Mouse (Mus musculus) hindbrain, embryonic 10.5 days (tissue): ENCODE measurements at regions not wholly inside any gene's neighbourhood (a gene's known extent, or its start where the extent isn't known, plus 50 kb on each side); places are given as distances from the start of the nearest gene placed in this dataset.
"Not testable (repeated sequence)": the region's sequence is repeated elsewhere in the genome, so short reads cannot be mapped to it uniquely, and the experiment has no call there.

ENCODE experiments used
- DNase-seq: peaks from one replicate; pipeline ENCODE4 v3.0.0-alpha.2; 2017; ENCODE audit warnings: low spot score
- H3K27ac ChIP-seq: fragments of 300-500 bp; sonication (generic); 2 replicates; pipeline ENCODE4 v1.5.1; 2016; ENCODE audit warnings: mild to moderate bottlenecking, moderate library complexity
- H3K27me3 ChIP-seq: fragments of 300-500 bp; sonication (generic); 2 replicates; pipeline ENCODE4 v1.6.1; 2016; ENCODE audit warnings: mild to moderate bottlenecking; ENCODE audit not compliant: poor library complexity, insufficient read depth, severe bottlenecking
- H3K36me3 ChIP-seq: fragments of 300-500 bp; sonication (generic); 2 replicates; pipeline ENCODE4 v1.6.1; 2016; ENCODE audit warnings: mild to moderate bottlenecking, moderate library complexity
- H3K4me1 ChIP-seq: fragments of 300-500 bp; sonication (generic); replicated peaks from 2 replicates; pipeline ENCODE4 v1.6.1; 2016; ENCODE audit warnings: mild to moderate bottlenecking
- H3K4me3 ChIP-seq: fragments of 300-500 bp; sonication (generic); 2 replicates; pipeline ENCODE4 v1.5.1; 2016; ENCODE audit warnings: mild to moderate bottlenecking, moderate library complexity
- H3K9me3 ChIP-seq: fragments of 300-500 bp; sonication (generic); 2 replicates; pipeline ENCODE4 v1.6.1; 2016; ENCODE audit warnings: mild to moderate bottlenecking, moderate library complexity
- WGBS: fragments of 180-500 bp; shearing (Covaris S2); methylation state at CpG from one replicate; pipeline ENCODE4 v1.1.7; 2016; 5-methylcytosine and 5-hydroxymethylcytosine counted together

DNA sequence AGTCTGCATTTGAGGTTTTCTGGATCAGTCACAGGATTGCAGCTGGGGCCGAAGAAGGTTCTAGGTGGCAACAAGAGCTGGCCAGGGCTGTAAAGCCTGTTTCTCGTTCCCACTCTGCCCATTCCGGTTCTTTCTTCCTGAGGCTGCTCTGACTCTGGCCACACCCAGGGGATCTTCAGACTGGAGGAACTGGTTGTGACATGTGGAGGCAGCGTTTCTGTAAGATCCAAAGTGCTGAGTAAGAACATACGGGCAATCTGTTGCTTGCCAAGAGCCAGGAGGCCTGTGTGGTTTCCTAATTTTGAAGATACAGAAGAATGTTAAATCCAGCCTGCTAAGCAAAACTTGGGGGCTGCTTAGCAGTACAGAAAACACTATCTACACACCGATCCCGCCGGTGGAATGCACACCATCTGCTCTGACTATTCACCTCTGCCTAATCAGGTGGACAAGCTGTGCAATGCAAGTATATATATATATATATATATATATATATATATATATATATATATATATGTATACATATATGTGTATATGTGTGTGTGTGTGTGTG, 99.3 kb upstream of the Bmp2k start:
- Histone ChIP-seq H3K27ac (no peak overlapping the region), H3K4me3 (no peak overlapping the region), H3K4me1 (no peaks in the 10 kb centered on the region), H3K27me3 (no peaks in the 10 kb centered on the region; the same call in 1 of the 2 replicates), H3K9me3 (no peaks in the 10 kb centered on the region), H3K36me3 (no peaks in the 10 kb centered on the region)
- no peak for DNase-seq
- WGBS, result 74% methylated on average over 8 of the region's 8 CpGs

GRCm38 (mm10) chr5:96898695-96899094, 98.8 kb upstream of the Bmp2k start:
- DNase-seq, result no peak
- Histone ChIP-seq H3K27ac (no peak overlapping the region), H3K4me1 (no peaks in the 10 kb centered on the region), H3K9me3 (no peaks in the 10 kb centered on the region), H3K36me3 (no peaks in the 10 kb centered on the region), H3K4me3 (no peak overlapping the region), H3K27me3 (no peaks in the 10 kb centered on the region; the same call in 1 of the 2 replicates)
- 83% methylated on average over 5 of the region's 5 CpGs for WGBS

DNA sequence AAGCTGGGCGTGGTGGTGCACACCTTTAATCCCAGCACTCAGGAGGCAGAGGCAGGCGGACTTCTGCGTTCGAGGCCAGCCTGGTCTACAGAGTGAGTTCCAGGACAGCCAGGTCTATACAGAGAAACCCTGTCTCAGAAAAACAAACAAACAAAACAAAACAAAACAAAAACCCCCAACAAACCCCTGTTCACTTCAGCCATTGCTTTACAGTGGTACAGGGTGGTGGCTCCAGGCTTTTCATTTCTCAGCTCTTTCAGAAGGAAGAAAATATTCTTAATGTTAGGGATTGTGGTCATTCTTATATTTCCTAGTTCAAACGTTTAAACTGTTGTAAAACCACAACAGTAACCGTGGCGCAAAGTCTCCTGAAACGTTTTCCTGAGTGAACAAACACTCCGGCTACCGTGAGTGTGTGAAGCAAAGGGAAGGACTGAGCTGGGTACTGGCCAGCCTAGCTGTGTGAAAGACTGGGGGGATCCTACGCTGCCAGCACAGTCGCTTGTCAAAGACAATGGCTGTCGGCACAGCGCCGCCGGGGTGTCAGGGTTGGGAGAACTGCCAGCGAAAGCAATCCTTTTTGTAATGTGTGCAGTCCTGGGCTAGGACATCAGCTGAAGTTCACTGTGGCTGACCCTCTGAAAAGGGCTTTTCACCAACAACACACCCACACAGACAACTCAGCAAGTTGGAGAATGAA, 91.8 kb upstream of the Bmp2k start:
- WGBS, result 42% methylated on average over 17 of the region's 17 CpGs
- peak overlapping the region; percentile 74 for H3K27ac ChIP-seq
- peak; percentile 63 for DNase-seq
- 0 out of 2 replicates have a peak, but pooled peaks cover 2% of the 10 kb centered on the region for H3K9me3 ChIP-seq
- H3K27me3 ChIP-seq, result no peaks in the 10 kb centered on the region
- H3K4me1 ChIP-seq, result peaks cover 7% of the 10 kb centered on the region
- H3K4me3 ChIP-seq, result peak overlapping the region; percentile 9; the same call in 1 of the 2 replicates
- no peaks in the 10 kb centered on the region for H3K36me3 ChIP-seq

- not testable (repeated sequence) for DNase-seq, H3K27me3 ChIP-seq, H3K9me3 ChIP-seq, H3K27ac ChIP-seq, H3K4me3 ChIP-seq, H3K36me3 ChIP-seq
- 89% methylated on average over 2 of the region's 2 CpGs for WGBS
- H3K4me1 ChIP-seq, result peaks cover 13% of the 10 kb centered on the region
These were observed 89.1 kb upstream of the Bmp2k start for GRCm38 (mm10) chr5:96908371-96908770.

DNA sequence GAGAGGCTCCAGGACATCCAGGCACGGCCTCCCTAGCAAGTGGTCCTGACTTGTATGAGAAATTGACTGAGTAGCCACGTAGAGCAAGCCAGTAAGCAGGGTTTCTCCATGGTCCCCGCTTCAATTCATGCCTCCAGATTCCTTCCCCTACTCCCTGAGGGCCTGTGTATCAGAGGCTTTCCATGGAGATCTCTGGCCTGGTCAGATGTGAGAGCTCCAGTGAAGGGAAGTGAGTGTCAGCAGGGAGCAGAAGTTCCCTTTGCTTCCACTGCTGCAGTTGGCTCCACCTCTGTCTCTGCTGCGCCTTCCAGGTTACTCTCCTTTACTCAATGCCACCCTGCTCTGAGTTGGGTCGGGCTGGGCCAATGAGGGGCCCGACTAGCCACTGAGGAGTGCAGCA, 88.3 kb upstream of the Bmp2k start:
- Histone ChIP-seq H3K4me3 (no peak overlapping the region), H3K36me3 (no peaks in the 10 kb centered on the region), H3K27ac (no peak overlapping the region), H3K27me3 (no peaks in the 10 kb centered on the region), H3K9me3 (0 out of 2 replicates have a peak, but pooled peaks cover 2% of the 10 kb centered on the region), H3K4me1 (peaks cover 13% of the 10 kb centered on the region)
- 74% methylated on average over 6 of the region's 6 CpGs for WGBS
- DNase-seq, result no peak

DNA sequence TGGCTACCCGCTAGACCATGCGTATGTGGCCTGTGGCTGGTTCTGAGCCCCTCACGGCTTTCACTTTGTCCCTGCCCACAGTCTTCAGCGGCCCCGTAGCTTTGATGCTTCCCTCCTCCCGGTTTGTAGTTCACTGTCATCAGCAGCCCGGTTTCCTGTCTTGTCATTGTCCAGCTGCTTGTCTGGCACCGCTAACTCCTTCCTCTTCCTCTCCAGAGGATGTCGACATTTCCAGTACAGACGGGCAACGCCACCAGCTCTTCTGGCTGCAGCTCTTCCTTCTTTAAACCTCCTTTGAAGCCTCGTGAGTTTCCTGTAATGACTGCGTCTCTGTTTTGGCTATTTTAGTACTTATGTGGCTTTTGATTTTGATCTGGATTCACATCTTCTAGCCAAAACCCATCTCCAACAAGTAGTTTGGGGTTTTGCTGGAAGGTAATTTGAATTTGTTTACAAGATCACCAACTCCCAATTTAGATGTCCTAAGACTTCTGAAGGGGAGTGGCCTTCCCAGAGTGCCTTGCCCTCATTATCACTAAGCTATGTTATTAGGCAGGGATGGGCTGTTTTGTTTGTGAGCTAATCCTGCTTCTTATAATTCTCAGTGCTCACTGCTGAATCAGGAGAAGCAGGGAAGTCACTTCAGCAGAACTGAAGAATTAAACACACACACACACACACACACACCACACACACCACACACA, 85.8 kb upstream of the Bmp2k start:
- Histone ChIP-seq H3K27ac (peak overlapping the region; percentile 53; the same call in 1 of the 2 replicates), H3K4me3 (no peak overlapping the region)
- 77% methylated on average over 13 of the region's 13 CpGs for WGBS

GRCm38 (mm10) chr5:96912254-96912635, 85.2 kb upstream of the Bmp2k start:
- Histone ChIP-seq H3K27me3 (no peaks in the 10 kb centered on the region), H3K27ac (no peak overlapping the region; the same call in 1 of the 2 replicates), H3K36me3 (no peaks in the 10 kb centered on the region), H3K4me3 (no peak overlapping the region), H3K9me3 (0 out of 2 replicates have a peak, but pooled peaks cover 2% of the 10 kb centered on the region), H3K4me1 (0 out of 2 replicates have a peak, but pooled peaks cover 7% of the 10 kb centered on the region)
- no peak for DNase-seq
- WGBS, result 88% methylated on average over 4 of the region's 4 CpGs

More for the DNA sequence above, 85.8 kb upstream of the Bmp2k start:
- DNase-seq, result no peak
- H3K36me3 ChIP-seq, result no peaks in the 10 kb centered on the region
- H3K27me3 ChIP-seq, result no peaks in the 10 kb centered on the region
- H3K9me3 ChIP-seq, result 0 out of 2 replicates have a peak, but pooled peaks cover 2% of the 10 kb centered on the region
- 0 out of 2 replicates have a peak, but pooled peaks cover 7% of the 10 kb centered on the region for H3K4me1 ChIP-seq

DNA sequence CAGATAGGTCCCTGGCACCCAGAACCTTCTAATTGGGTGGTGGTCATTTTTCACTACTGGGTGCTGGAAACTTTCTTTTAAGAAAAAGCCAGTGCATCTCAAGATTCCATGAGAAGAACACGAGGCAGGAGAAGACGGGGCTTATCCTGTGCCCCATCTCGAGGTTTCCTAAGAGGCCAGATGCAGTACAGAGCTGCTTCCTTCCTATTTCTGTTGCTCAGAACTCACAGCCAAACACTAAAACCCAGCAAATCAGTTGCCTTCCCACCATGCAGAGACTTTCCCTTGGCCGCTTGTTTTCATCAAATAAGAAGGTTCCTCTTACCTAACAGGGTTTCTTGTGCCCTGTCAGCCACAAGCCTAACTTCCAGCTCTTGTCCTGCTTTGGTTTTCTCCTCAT, 84.7 kb upstream of the Bmp2k start:
- H3K27me3 ChIP-seq, result no peaks in the 10 kb centered on the region
- H3K9me3 ChIP-seq, result 0 out of 2 replicates have a peak, but pooled peaks cover 2% of the 10 kb centered on the region
- peak overlapping the region; percentile 29; the same call in 1 of the 2 replicates for H3K27ac ChIP-seq
- H3K36me3 ChIP-seq, result no peaks in the 10 kb centered on the region
- 80% methylated on average over 4 of the region's 4 CpGs for WGBS
- H3K4me3 ChIP-seq, result no peak overlapping the region
- no peak for DNase-seq
- peaks cover 12% of the 10 kb centered on the region for H3K4me1 ChIP-seq

DNA sequence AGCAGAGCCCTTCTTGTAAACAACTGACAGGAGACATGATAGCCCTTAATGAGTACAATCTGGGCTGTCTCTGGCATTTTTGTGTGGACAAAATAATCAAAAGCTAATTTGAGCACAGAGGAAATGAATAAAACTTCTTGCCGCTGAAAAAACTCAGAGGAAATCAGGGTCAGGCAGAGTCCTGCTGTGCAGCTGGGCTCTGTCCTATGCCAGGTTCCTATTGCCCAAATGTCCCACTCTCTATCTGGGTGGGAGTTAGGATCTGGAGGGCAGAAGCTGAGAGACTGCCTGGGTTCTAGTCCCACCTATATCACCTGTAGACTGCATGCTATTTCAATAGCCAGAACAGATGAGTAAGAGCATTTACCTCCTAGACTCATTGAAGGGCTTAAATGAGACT, 83.8 kb upstream of the Bmp2k start:
- Histone ChIP-seq H3K4me1 (peaks cover 15% of the 10 kb centered on the region), H3K27ac (no peak overlapping the region), H3K36me3 (no peaks in the 10 kb centered on the region), H3K9me3 (0 out of 2 replicates have a peak, but pooled peaks cover 2% of the 10 kb centered on the region), H3K27me3 (no peaks in the 10 kb centered on the region), H3K4me3 (no peak overlapping the region)
- 64% methylated on average over 1 of the region's 1 CpGs for WGBS
- no peak for DNase-seq

- H3K27me3 ChIP-seq, result no peaks in the 10 kb centered on the region
- no peaks in the 10 kb centered on the region for H3K36me3 ChIP-seq
- H3K4me3 ChIP-seq, result no peak overlapping the region
- no peak overlapping the region for H3K27ac ChIP-seq
- no peaks in the 10 kb centered on the region for H3K9me3 ChIP-seq
- peaks cover 15% of the 10 kb centered on the region for H3K4me1 ChIP-seq
- no peak for DNase-seq
- 89% methylated on average over 4 of the region's 4 CpGs for WGBS
These were observed 82.6 kb upstream of the Bmp2k start for GRCm38 (mm10) chr5:96914696-96915404.

GRCm38 (mm10) chr5:96916897-96917296, 80.6 kb upstream of the Bmp2k start:
- Histone ChIP-seq H3K27me3 (no peaks in the 10 kb centered on the region), H3K9me3 (no peaks in the 10 kb centered on the region), H3K27ac (no peak overlapping the region), H3K4me1 (peaks cover 11% of the 10 kb centered on the region), H3K36me3 (no peaks in the 10 kb centered on the region), H3K4me3 (no peak overlapping the region)
- no peak for DNase-seq
- WGBS, result 75% methylated on average over 6 of the region's 6 CpGs

DNA sequence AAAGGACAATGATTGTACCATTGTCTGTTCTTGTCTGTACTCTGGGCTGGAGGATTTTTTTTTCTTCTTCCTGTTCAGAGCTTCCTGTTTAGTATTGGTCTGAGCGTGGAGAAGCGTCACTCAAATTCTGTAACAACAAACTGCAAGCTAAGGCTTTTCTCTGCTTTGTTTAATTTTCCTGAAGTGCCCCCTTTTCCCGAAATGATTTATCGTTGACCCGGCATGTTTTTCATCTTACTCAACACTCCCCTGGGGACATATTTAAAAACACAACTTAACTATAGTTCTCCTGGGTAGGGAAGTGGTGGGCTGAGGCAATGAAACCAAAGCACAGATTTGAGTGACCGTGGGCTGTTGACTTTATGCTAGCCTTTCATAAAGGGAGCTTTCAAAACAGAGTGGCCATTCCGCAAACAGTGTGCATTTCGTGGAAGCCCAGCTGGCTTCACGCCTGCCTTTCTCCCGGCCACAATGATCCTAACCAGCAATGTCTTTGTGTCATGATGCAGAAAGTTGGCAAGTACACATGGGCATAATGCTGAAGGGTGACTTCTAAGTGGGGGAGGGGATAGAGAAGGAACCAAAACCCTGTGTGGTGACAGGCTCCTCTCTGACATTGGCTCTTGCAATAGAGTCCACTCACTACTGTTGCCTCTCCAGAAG, 79.8 kb upstream of the Bmp2k start:
- Histone ChIP-seq H3K4me3 (no peak overlapping the region), H3K4me1 (peaks cover 16% of the 10 kb centered on the region), H3K9me3 (no peaks in the 10 kb centered on the region), H3K36me3 (no peaks in the 10 kb centered on the region), H3K27me3 (no peaks in the 10 kb centered on the region), H3K27ac (no peak overlapping the region; the same call in 1 of the 2 replicates)
- WGBS, result 49% methylated on average over 10 of the region's 10 CpGs
- no peak for DNase-seq
